9 mouse cellular contexts compared by ENCODE assay signal in the genomic region with DNA sequence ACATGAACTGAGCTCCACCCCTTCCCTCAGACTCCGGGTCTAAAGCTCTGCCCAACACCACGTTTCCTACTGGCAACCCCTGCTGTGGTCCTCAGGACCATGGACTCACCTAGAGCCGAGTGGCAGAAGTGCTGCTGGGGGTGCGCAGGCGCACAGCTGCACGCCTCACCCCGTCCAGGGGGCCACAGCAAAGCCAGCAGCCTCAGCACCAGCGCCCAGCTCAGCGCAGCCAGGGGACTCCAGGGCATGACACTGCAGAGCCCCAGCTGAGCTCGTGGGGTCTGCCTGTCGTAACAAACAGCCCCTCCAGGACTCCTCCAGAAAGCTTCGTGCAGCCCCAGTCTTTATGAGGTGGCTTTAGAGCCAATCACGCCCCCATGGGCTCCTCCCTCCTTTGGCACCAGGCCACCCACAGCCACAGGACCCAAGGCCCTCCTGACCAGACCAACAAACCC. TPM values are rescaled to one million over a fixed set of nuclear protein-coding genes. Genes with fewer than 3 reads are reported as not detected.
DNase-seq lines count a peak whose midpoint lies in the region; ATAC-seq and TF ChIP-seq lines count a peak whose summit lies in the region.
"Had no signal": no experiment of that assay in that cellular context is flagged by ENCODE, and none has a peak within 500 bp of the region (broad histone marks: within the 10 kb centered on the region; RNA-seq: fewer than 3 reads in every experiment).

No protein-coding gene starts in this region.

- no peak for ATAC-seq in intestine, postnatal 0 days
- ATAC-seq in midbrain, postnatal 0 days (ENCODE audit: low FRiP score) = peak; percentile 70

- no peaks in the 10 kb centered on the region; the same call in 1 of the 2 replicates for H3K4me1 ChIP-seq in intestine, postnatal 0 days (replicated peaks; ENCODE audit: control insufficient read depth, insufficient read depth, low read length)
- no peaks in the 10 kb centered on the region for H3K4me1 ChIP-seq in midbrain, postnatal 0 days (ENCODE audit: insufficient read depth, low read length)

- peak; percentile 46 to 49 for DNase-seq in left cerebral cortex, postnatal 14 days (ENCODE audit: low spot score in 2 of 2)
- DNase-seq in left cerebral cortex, adult 8-10 months (ENCODE audit: low spot score in 2 of 2) = no peak
- DNase-seq in embryo, embryonic 11 days = peak; percentile 17
- DNase-seq in heart, adult 18-20 months = peak; percentile 70 to 87
- peak; percentile 72 for DNase-seq in midbrain, postnatal 0 days (ENCODE audit: low spot score)
- DNase-seq in spleen, postnatal 14 days (ENCODE audit: low spot score in 2 of 2) = no peak
- DNase-seq in cerebellum, adult 8-10 months = no peak

- 0 out of 2 replicates have a peak overlapping the region, but pooled peaks have one; percentile 7 for H3K4me3 ChIP-seq in intestine, postnatal 0 days (ENCODE audit: low read depth, low read length)
- peak overlapping the region; percentile 10; the same call in 1 of the 2 replicates for H3K4me3 ChIP-seq in midbrain, postnatal 0 days (ENCODE audit: low read depth, low read length)

- TF ChIP-seq CTCF in intestine, postnatal 0 days (IDR thresholded peaks at IDR 0.05; ENCODE audit: low read depth) = no peak
- TF ChIP-seq CTCF in midbrain, postnatal 0 days (IDR thresholded peaks at IDR 0.05) = no peak

- intact Hi-C loops in left cerebral cortex, postnatal 14 days (cut with DNase I) = no loop called here

- no peak overlapping the region for H3K27ac ChIP-seq in intestine, postnatal 0 days (ENCODE audit: low read depth, low read length)
- peak overlapping the region; percentile 72 for H3K27ac ChIP-seq in midbrain, postnatal 0 days (ENCODE audit: low read depth, low read length)

- no peaks in the 10 kb centered on the region for H3K9me3 ChIP-seq in intestine, postnatal 0 days (ENCODE audit: control insufficient read depth)
- no peaks in the 10 kb centered on the region for H3K9me3 ChIP-seq in midbrain, postnatal 0 days (ENCODE audit: low read length)

- no peak overlapping the region for H3K9ac ChIP-seq in intestine, postnatal 0 days (ENCODE audit: low read depth, low read length)
- no peak overlapping the region; the same call in 1 of the 2 replicates for H3K9ac ChIP-seq in midbrain, postnatal 0 days (replicated peaks; ENCODE audit: low read length, poor library complexity, severe bottlenecking)

- 11% methylated on average over 13 of the region's 13 CpGs for WGBS in intestine, postnatal 0 days
- 9% methylated on average over 13 of the region's 13 CpGs for WGBS in midbrain, postnatal 0 days

- peak overlapping the region; percentile 56 for H3K4me2 ChIP-seq in intestine, postnatal 0 days (replicated peaks; ENCODE audit: low read depth)
- H3K4me2 ChIP-seq in midbrain, postnatal 0 days (ENCODE audit: low read depth, low read length, poor library complexity, severe bottlenecking) = peak overlapping the region; percentile 35

- H3K27me3 ChIP-seq in intestine, postnatal 0 days (replicated peaks; ENCODE audit: control insufficient read depth, insufficient read depth, low read length) = no peaks in the 10 kb centered on the region
- 0 out of 2 replicates have a peak, but pooled peaks cover 5% of the 10 kb centered on the region for H3K27me3 ChIP-seq in midbrain, postnatal 0 days (ENCODE audit: insufficient read depth, low read length)

- H3K36me3 ChIP-seq in intestine, postnatal 0 days (ENCODE audit: control insufficient read depth, insufficient read depth) = no peaks in the 10 kb centered on the region
- H3K36me3 ChIP-seq in midbrain, postnatal 0 days (ENCODE audit: insufficient read depth, low read length) = peaks cover 29% of the 10 kb centered on the region; the same call in 1 of the 2 replicates

RNA-seq across cellular contexts. Expression of gene Timp4, which starts 0.4 kb away (rescaled TPM):
- total RNA-seq in left cerebral cortex, postnatal 14 days (2021) = 10 to 100 TPM; 17.2 to 18.3 TPM
- total RNA-seq in left cerebral cortex, adult 8-10 months (2022) = 10 to 100 TPM; 15.5 to 20.9 (median 18.1) TPM
- total RNA-seq in heart, adult 18-20 months (2021) = 10 to 100 TPM; 41.9 to 50.3 TPM
- polyA plus RNA-seq in intestine, postnatal 0 days (2015; fragmentation: Nextera tagmentation; extraction: Ambion mirVana) = 0.12 and 0.17 TPM in 2 replicates
- 15.1 and 29.7 TPM in 2 replicates for total RNA-seq in midbrain, postnatal 0 days (2014; rRNA removed)
- 21.9 and 25.4 TPM in 2 replicates for polyA plus RNA-seq in midbrain, postnatal 0 days (2015; fragmentation: Nextera tagmentation; extraction: Ambion mirVana)

RNA-seq across cellular contexts. Expression of gene Gm17482, which starts 24.4 kb away (rescaled TPM):
- not detected for total RNA-seq in left cerebral cortex, postnatal 14 days (2021)
- not detected for total RNA-seq in left cerebral cortex, adult 8-10 months (2022)
- total RNA-seq in heart, adult 18-20 months (2021) = not detected
- not detected in 2 replicates for polyA plus RNA-seq in intestine, postnatal 0 days (2015; fragmentation: Nextera tagmentation; extraction: Ambion mirVana)
- total RNA-seq in midbrain, postnatal 0 days (2014; rRNA removed) = not detected in 2 replicates
- not detected in 2 replicates for polyA plus RNA-seq in midbrain, postnatal 0 days (2015; fragmentation: Nextera tagmentation; extraction: Ambion mirVana)
- polyA plus RNA-seq: gonadal fat pad, adult 2 months had no signal

Comparison
In these comparisons a context has a peak if more than half of its experiments do, and no peak if none do; other contexts are left out.
1. DNase-seq: peak in left cerebral cortex, postnatal 14 days (2 of 2), embryo, embryonic 11 days (single experiment), heart, adult 18-20 months (2 of 2) and midbrain, postnatal 0 days (single experiment); none in left cerebral cortex, adult 8-10 months (0 of 2), spleen, postnatal 14 days (0 of 2) and cerebellum, adult 8-10 months (single experiment).